Mouse (Mus musculus) G1E (cell line): ENCODE measurements around the gene Pld1.

Source experiments
- CTCF ChIP-seq: IDR thresholded peaks from 2 replicates; pipeline ENCODE4 v1.5.1; 2012; ENCODE audit warnings: low read depth, low read length, inconsistent platforms, mixed read lengths
- GATA1 ChIP-seq: IDR thresholded peaks from 2 replicates; pipeline ENCODE4 v1.6.1; 2012; ENCODE audit warnings: borderline replicate concordance, low read length, inconsistent platforms, mixed read lengths

- TF ChIP-seq GATA1 (no peak), CTCF (no peak)
Observed at GRCm38 (mm10) chr3:27961162-27961561, 22.7 kb downstream of the Pld1 start.
